Mouse (Mus musculus): Measurements from ENCODE around the gene Ddx28.
"Not testable (repeated sequence)": the region's sequence is repeated elsewhere in the genome, so short reads cannot be mapped to it uniquely, and the experiment has no call there.

Gene Ddx28

DNA sequence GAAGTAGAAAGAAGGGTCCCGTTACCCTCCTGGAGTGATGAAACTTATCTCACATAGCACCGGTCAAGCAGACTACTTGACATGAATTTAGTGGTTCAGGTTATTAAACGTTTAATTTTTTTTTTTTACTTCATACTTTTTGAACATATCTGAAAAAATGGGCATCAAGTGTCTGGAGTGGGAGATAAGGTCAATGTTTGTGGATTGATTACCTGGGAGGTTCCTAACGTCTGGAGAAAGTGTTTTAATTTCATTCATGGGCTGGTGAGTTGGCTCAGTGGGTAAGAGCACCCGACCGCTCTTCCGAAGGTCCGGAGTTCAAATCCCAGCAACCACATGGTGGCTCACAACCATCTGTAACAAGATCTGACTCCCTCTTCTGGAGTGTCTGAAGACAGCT is 521 bp upstream of the Ddx28 start:
- not testable (repeated sequence) for DNase-seq

DNA sequence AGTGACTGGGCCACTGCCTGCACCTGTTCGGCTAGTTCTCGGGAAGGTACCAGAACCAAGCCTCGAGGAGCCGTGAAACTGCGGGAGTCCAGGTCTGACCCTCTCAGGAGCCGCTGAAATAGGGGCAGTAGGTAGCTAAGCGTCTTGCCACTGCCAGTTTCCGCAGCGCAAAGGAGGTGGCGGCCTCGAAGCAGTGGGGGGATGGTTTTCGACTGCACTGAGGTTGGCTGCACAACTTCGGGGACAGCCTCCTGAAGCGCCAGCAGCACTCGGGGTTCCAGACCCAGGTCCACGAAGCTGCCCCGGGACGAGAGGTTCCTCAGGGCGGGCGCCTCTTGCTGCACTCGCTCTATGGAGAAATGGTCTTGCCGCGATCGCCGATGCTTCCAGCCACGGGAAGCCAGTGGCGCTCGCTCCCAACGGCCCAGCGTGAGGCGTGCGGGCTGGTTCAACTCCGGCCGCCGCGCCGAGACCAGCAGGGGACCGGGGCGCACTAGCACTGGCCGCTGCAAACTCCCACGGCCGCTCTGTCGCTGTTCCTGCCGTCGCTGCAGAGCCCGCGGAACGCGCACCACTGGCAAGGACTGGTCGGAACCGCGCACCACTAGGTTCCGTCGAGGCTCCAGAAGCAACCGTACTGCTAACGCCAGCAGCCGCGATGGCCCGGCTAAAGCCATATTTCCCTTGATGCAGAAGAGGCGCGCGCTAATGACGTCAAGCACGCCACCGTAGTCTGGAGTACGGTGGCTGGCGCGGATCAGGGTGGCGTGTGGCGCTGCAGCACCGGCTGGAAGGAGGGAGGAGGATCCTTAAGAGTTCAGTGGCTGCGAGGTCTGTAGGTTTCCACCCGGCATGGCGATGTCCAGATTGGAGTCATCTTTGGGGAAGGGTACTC is 687 bp downstream of the Ddx28 start:
- peak; percentile 97 for DNase-seq

DNA sequence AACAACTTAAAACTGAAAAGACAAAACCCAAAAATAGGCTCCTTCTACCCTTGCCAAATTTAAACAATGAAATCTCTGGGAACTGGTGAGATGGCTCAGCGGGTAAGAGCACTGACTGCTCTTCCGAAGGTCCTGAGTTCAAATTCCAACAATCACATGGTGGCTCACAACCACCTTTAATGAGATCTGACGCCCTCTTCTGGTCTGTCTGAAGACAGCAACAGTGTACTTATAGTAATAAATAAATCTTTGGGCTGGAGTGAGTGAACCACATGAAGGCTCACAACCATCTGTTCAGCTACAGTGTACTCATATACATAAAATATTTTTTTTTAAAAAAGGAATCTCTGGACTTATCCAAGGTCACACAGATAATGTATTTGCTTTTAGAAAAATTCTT is 3.8 kb downstream of the Ddx28 start:
- DNase-seq: not testable (repeated sequence)

DNA sequence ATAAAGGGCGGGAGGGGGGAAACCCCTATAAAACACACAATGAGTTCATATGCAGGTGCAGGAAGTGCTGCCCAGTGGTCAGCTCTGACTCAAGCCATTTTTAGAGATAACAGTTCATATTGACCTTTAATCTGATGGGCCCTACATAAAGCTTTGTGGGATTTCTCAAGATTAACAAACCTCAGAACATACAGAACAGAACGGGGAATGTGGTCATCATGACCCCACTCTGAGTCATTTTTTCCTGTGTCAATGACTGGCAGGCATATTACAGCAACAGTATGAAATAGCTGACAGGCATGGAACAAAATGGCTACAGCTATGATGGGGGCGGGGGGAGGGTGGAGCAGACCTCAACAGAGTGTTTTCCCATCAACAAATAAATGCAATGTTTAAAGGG is 4.5 kb downstream of the Ddx28 start:
- DNase-seq: no peak

DNA sequence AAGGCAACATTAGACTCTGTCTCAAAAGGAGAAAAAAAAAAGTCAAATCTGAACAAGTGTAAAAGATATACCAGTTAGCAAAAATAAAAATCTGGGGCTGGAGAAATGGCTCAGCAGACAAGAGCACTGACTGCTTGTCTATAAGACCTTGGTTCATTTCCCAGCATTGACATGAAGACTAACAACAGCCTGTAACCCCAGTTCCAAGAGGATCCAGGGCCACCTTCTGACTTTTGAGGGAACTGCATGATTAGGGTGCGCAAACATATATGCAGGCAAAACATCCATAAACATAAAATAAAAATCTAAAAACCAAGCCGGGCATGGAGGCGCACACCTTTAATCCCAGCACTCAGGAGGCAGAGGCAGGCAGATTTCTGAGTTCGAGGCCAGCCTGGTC is 5.3 kb downstream of the Ddx28 start:
- peak; percentile 19 for DNase-seq

DNA sequence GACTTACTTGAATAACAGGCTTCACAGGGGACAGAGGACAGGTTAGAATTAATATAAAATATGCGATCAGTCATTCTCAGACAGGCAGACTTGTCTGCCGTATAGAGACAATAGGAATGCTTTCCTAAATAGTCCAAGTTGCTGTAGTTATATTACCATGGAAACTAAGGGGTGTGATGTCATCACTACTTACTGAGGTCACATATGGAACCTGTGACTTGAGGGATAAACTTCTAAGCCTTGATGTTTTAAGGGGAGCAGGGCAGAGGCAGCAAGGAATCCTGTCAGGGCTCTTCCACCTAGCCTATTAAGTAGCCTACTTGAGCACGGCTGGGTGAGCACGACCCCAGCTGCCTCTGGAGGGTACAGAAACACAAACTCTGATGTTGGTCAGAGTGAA is 5.8 kb downstream of the Ddx28 start, which contains the start of gene Dpep2nb:
Gene Dpep2nb, minus strand, starts transcription at position 101 of the 400 bp plus-strand sequence.
- no peak for DNase-seq

DNA sequence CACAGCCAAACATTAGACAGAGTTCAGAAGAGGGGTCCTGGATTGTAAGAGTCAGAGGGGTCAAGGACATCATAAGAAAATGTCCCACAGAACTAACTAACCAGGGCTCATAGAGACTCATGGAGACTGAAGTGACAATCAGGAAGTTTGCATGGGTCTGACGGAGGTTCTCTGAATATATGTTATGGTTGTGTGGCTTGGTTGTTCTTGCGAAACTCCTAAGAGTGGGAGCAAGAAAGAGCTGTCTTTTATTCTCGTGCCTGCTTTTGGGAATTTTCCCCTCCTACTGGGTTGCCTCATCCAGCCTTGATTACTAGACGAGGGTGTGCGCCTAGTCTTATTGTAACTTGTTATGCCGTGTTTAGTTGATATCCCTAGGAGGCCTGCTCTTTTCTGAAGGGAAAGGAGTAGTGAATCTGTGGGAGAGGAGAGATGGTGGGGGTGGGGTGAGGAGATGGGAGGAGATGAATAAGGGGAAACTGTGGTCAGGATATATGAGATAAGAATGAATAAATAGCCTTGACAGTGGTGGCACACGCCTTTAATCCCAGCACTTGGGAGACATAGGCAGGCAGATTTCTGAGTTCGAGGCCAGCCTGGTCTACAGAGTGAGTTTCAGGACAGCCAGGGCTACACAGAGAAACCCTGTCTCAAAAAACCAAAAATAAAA is 7.0 kb downstream of the Ddx28 start:
- no peak for DNase-seq

DNA sequence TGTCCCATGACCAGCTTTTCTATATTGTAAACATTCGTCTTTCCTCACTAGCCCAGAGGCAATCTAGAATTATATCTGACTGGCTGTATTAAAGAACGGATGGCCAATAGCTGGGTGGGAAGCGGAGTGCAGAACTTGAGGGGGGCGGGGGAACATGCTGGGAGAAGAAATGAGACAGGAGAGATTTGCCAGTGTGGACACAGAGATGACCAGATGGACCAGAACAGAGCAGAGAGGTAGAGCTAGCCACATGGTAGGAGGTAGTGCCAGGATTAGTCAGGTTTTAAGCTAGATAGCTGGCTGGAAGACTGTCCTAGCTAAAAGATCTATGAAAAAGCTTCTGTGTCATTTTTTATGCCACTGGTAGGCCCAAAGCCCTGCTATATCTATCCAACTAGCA is 9.8 kb downstream of the Ddx28 start:
- no peak for DNase-seq

DNA sequence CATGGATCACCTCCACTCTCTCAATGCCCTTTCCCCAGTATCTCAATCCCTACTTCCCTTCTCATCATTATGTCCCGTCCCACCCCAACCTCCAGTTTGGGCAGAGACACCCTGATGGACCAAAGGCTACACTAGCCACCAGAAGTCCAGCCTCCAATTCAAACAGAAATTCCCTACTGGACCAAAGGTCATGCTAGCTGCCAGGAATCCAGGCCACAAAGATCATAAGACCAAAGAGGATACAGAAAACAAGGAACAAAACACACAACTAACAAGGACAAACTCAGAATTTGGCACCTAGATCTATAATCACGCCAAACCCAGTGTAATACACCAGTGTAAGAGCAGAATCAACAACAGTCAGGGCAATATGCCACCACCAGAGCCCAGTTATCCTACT is 12.7 kb downstream of the Ddx28 start:
- no peak for DNase-seq

DNA sequence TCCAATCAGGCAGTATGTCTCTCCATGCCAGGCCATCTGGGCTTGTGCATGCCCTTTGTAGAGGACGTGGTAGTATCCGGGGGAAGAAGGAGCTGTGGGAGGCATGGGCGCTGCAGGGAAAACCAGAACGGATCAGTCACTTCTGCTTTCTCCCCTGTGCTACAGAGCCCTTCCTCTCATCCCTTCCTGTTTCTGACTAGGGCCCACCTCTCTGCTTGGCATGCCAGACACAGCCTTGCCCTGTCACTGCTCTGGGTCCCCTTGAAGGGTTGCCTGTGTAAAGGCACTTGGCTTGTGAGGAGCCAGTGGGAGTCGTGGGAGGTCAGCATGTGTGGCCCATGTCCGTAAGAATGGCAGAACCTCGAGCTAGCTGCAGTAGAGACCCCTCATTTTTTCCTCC is 15.3 kb downstream of the Ddx28 start:
- DNase-seq: no peak

DNA sequence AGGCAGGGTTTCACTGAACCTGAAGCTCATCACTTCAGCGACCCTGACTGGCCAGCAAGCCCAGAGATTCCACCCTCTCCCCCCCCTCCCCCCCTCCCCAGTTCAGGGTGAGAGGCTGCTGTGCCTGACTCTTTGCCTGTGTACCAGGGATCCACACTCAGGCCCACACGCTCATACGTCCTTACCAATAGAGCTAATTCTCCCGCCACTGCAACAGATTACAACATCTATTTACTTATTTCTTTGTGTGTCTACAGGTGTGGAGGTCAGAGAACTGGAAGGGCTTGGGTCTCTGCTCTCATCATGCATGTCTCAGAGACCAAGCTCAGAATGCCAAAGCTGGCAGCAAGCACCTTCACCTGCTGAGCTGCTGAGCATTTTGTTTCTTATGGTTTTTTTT is 18.5 kb downstream of the Ddx28 start:
- DNase-seq: no peak

DNA sequence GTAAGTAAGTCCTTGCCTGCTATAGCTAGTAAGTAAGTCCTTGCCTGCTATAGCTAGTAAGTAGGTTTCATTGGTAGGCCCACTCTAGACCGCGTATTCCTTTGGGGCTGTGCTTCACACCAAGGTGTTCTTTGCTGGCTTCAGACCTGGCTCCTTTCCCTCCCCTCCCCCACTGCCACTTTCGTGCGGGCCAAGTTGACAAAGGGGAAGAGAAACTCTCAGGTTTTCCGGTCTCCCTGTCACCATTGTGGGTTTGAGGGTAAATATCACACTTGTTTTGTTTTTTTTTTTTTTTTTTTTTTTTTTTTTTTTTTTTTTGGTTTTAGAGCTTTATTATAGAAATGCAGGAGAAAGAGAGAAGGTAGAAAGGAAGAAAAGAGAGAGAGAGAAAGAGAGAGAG is 19.2 kb downstream of the Ddx28 start:
- DNase-seq: no peak

DNA sequence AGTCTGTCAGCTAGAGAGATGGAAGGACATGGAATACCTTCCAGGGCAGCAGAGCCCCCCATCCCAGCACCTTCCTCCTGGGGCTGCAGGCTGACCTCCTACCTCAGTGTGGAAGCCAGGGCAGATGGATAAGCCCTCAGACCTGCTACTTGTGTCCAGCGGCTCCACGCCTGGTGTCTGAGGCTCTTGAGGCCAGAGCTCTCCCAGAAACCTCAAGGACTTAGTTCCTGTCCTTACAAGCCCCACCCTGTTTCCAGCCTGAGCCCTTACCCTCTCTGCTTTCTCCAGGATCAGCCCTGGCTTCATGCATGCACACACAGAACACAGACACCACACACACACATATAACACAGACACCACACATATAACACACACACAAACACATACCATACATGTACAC is 20.1 kb downstream of the Ddx28 start:
- no peak for DNase-seq

DNA sequence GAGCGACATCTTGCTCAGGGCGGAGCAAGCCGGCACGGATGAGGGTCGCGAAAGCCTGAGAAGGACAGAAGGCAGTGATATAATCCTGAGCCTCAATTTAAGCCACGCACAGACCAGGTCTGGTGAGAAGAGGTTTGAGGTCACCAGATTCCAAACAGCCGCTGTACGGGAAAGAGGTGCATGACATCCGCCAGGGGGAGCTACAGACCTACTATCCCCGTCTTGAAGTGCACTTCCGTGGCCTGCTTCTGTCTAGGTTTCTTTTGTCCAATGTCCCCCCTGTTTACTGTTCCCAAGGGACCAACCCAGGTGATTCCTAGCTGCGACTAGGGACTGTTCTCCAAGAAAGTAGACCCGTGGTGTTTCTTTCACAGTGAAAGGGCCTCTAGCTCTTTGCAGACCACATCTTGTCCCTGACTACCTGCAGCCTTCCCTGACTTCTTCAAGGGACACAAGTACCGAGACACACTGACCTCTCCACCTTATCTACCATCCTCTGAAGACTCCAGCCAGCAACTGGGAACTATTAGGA is 20.8 kb downstream of the Ddx28 start, which contains the start of gene Dus2:
Gene Dus2, plus strand, starts transcription at position 482 of the 532 bp plus-strand sequence.
- DNase-seq: peak; percentile 93

DNA sequence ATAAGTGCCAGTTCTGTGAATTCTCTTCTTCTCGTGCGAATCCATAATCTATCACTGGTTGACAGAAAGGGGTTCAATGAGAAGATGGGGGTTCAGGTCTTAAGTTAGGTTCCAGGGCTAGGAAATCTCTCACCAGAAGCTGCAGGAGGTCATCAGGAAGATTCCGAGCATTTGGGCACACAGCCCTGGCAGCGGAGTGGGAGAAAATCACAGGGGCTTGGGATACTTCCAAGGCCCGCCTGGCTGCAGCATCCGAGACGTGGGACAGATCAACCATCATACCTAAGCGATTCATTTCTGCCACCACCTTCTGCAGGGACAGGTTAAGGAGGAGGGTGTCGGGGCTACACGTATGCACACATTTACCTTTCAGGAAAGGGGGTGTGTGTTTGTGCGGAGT is 23.1 kb downstream of the Ddx28 start:
- DNase-seq: no peak

DNA sequence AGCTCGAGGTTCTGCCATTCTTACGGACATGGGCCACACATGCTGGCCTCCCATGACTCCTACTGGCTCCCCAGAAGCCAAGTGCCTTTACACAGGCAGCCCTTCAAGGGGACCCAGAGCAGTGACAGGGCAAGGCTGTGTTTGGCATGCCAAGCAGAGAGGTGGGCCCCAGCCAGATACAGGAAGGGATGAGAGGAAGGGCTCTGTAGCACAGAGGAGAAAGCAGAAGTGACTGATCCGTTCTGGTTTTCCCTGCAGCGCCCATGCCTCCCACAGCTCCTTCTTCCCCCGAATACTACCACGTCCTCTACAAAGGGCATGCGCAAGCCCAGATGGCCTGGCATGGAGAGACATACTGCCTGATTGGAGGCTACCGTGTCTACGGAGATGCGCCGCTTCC is 28.3 kb downstream of the Ddx28 start:
- DNase-seq: not testable (repeated sequence)

DNA sequence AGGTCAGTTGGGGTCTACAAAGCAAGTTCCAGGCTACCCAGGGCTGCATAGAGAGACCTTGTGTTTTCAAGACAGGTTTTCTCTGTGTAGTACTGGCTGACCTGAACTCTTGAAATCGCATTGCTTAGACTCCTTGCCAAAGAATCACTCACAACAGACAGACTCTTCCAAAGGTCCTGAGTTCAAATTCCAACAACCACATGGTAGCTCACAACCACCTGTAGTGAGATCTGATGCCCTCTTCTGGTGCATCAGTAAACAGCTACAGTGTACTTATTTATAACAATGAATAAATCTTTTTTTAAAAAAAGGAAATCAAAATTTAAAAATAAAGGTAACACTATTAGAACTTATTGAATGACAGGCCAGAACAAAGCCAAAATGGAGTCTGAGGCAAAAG is 30.5 kb downstream of the Ddx28 start:
- no peak for DNase-seq

DNA sequence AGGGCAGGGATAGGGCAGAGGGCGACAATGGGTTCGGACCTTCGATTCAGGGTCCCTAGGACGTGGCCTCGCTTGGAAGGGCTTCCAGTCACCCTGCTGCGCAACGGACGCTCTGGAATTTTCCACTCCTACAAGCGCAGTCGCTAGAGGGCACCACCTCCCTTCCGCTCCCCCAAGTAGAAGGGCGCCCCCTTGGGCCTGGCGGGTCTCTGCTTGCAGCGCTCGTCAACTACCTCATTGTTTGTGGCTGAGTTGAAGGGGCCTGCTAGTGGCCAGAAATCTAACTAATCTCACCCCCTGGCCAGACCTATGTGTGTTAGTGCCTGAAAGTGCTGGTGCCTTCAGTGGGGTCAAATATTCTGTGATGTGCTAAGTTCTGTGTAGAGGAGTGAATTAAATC is 32.4 kb downstream of the Ddx28 start, which contains the start of gene Dpep3:
Gene Dpep3, minus strand, starts transcription at position 105 of the 400 bp plus-strand sequence.
- peak; percentile 6 for DNase-seq

DNA sequence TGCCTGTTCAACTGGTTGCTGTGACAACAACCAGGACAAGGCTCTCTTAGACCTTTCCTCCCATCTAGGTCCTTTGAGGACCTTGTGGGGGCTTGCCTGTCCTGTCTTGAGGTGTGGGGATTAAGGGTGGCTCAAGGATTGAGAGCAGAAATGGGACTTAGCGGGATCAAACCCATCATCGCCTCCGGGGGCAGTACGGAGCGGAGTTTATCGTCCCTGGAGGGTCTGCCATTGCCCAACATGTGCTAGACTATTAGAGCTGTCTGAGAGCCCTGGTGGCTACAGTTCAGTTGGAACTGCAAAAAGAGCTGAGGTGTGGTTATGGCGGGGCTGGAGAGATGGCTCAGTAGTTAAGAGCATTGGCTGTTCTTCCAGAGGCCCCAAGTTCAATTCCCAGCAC is 36.3 kb downstream of the Ddx28 start:
- peak; percentile 39 for DNase-seq

DNA sequence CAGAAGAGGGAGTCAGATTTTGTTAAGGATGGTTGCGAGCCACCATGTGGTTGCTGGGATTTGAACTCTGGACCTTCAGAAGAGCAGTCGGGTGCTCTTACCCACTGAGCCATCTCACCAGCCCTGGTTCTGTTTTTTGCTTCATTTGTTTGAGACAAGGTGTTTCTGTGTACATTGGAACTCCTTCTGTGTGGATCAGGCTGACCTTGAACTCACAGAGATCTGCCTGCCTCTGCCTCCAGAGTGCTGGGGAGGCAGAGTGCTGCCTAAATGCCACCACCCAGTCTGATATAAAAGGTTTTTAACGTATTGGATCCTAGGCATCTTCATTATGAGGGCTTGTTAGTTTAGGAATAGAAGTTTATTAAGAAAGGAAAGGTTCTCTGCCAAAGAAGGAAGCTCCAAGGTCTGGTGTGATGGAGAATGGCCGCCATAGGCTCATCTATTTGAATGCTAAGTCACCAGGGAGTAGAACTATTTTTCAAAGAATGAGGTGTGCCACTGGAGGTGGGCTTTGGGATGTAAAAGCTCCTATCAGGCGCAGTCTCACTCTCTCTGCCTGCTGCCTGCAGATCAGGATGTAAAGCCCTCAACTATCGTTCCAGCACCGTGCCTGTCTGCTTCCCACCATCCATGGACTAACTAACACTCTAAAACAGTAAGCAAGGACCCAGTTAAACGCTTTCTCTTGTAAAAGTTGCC is 40.5 kb downstream of the Ddx28 start:
- no peak for DNase-seq

DNA sequence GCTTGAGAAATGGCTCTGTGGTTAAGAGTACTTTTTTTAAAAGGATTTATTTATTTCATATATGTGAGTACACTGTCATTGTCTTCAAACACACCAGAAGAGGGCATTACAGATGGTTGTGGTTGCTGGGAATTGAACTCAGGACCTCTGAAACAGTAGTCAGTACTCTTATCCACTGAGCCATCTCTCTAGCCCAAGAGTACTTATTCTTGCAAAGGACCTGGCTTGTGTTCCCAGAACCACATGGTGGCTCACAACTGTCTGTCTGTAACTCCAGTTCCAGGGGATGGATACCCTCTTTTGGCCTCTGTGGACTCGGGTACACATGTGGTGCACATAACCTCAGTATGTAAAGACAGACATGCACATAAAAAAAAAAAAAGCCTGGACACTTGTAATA is 42.3 kb downstream of the Ddx28 start:
- no peak for DNase-seq

DNA sequence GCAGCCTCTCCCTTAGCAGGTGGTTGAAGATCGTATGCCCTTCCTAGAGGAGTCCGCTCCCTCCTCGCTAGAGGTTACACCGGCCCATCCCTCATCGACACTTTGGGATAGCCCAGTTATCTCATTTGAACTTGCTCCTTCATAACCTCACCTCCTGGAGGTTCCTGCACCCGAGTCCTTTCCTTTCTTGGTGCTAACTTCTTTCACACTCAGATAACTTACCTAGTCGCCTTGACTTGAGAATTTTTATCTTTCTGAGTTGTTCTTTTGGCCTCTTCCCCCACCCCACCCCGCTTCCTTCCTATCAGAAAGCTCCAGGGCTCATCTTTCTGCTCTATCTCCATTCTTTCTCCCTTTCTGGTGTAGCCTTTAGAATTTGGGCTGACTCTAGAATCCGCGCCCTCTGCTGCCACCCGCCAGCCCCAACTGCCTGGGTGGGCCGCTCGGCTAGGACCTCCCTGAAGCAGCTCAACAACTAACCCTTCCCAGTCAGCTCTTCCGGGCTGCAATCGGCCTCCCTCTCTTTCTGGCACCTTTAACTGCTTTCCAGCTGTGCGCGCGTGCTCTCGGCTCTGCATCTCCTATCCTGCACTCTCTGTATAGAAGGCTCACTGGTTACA is 44.9 kb downstream of the Ddx28 start:
- peak; percentile 66 for DNase-seq

DNA sequence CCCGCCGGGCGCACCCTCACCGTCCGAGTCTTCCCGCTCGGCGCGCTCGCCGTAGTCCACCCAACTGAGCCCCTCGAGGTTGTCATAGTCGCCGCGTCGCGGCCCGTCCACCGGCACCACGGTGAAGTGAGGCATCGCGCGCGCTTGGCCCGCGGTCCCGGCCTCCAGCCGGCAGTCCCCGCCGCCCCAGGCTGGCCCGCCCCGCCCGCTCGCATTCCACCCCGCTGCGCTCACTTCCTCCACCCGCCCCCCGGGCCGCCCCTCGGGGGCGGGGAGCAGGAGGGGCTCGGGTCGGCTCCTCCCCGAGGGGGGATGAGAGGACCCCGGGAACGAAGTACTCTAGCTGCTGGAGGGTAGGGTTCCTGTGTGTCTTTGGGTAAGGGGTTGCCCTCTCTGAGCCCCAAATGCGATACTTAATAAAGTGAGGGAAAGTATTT is 45.8 kb downstream of the Ddx28 start, which contains the start of gene Slc12a4:
Gene Slc12a4, minus strand, starts transcription at position 193 of the 437 bp plus-strand sequence.
- DNase-seq: peak; percentile 89
